Mouse (Mus musculus): ENCODE measurements around the gene Qtrt2. TPM values are rescaled to one million over a fixed set of nuclear protein-coding genes. Genes with fewer than 3 reads are reported as not detected.

Qtrt2 gene
- 17.6 and 18.9 TPM in 2 replicates for polyA plus RNA-seq (2015; fragmentation: Nextera tagmentation; extraction: Ambion mirVana)

DNA sequence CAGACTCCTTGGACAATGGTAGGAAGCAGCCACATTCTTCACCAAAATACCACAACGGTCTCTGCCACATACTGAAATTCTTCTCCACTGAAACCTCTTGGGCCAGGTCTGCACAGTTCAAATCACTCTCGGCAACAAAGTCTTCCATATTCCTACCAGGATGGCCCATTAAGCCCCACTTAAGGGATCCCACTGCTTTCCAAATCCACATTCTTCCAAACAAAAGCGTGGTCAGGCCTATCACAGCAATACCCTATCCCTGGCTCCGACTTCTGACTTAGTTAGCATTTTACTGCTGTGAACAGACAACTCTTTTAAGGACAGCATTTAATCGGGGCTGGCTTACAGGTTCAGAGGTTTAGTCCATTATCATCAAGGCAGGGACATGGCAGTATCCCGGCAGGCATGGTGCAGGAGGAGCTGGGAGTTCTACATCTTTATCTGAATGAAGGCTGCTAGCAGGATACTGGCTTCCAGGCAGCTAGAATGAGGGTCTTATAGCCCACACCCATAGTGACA, at the start of gene Qtrt2:
Gene Qtrt2, minus strand, starts transcription at position 469 of the 519 bp plus-strand sequence.
- Histone ChIP-seq H3K27ac (ENCODE audit: low read depth, low read length) (no peak within 1 kb of the TSS), H3K9ac (ENCODE audit: low read depth, low read length) (no peak within 1 kb of the TSS), H3K9me3 (ENCODE audit: control insufficient read depth, low read length) (no peaks in the 10 kb centered on the region), H3K27me3 (replicated peaks; ENCODE audit: control insufficient read depth, insufficient read depth, low read length) (no peaks in the 10 kb centered on the region), H3K4me1 (ENCODE audit: control insufficient read depth, insufficient read depth, low read depth, low read length) (no peaks in the 10 kb centered on the region), H3K36me3 (ENCODE audit: control insufficient read depth, insufficient read depth, low read length) (no peaks in the 10 kb centered on the region), H3K4me3 (ENCODE audit: low read length) (no peak within 1 kb of the TSS), H3K4me2 (ENCODE audit: low read length) (no peak within 1 kb of the TSS)
- no peak for ATAC-seq
- WGBS, result 79% methylated on average over 6 of the region's 6 CpGs

DNA sequence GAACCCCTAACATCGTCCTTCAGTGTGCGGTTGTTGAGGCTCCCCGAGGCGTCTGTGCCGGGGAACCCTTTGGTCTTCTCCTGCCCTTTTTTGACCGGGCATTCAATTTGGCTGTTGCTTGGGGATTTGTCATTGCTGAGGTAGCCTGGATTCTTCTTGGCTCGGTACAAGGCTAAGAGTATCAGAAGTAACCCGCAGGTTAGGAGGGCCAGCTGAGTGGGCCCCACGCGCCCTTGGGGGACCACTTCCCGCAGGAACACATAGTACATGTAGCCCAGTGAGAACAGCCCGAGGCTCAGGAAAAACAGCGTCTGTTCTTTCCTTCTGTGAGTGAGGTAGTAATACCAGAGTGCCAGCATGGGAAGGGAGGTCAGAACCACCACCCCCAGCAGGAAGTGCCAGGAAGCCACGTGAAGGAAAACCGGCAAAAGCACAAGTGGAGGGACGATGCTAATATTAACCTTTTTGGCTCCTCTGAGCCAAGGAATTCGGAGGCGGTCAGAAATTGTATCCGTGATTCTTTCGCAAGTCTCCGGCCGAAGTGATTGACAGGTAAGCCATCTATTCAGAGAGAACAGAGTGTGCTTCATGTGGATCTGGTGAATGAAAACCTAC, 47.1 kb upstream of the Qtrt2 start:
- ATAC-seq, result no peak
- no peak overlapping the region for H3K27ac ChIP-seq (ENCODE audit: low read depth, low read length)
- H3K9me3 ChIP-seq (ENCODE audit: control insufficient read depth, low read length), result no peaks in the 10 kb centered on the region
- H3K4me2 ChIP-seq (ENCODE audit: low read length), result no peak overlapping the region
- no peak overlapping the region for H3K4me3 ChIP-seq (ENCODE audit: low read length)
- H3K9ac ChIP-seq (ENCODE audit: low read depth, low read length), result no peak overlapping the region
- no peaks in the 10 kb centered on the region for H3K27me3 ChIP-seq (replicated peaks; ENCODE audit: control insufficient read depth, insufficient read depth, low read length)
- H3K36me3 ChIP-seq (ENCODE audit: control insufficient read depth, insufficient read depth, low read length), result peaks cover 7% of the 10 kb centered on the region
- 0 out of 2 replicates have a peak, but pooled peaks cover 3% of the 10 kb centered on the region for H3K4me1 ChIP-seq (ENCODE audit: control insufficient read depth, insufficient read depth, low read depth, low read length)
- 82% methylated on average over 22 of the region's 22 CpGs for WGBS

DNA sequence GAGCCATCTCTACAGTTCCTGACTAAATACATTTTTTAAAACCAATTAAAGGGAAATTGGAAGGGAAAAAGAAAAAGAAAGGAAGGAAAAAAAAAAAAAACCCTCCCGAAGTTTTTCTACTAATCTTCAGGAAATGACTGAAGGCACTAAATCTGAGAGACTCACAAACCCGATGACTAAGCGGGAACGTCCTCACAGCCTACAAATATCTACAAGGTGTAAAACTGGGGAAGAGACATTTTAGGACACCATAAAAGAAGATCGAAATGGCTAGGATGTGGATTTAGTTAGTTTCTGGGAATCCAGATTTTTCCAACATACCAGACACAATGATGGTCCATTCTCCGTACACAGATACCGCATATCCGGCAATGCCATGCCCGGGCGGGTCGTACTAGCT, 46.5 kb upstream of the Qtrt2 start:
- Histone ChIP-seq H3K4me1 (ENCODE audit: control insufficient read depth, insufficient read depth, low read depth, low read length) (no peaks in the 10 kb centered on the region), H3K9ac (ENCODE audit: low read depth, low read length) (no peak overlapping the region), H3K27ac (ENCODE audit: low read depth, low read length) (no peak overlapping the region), H3K27me3 (replicated peaks; ENCODE audit: control insufficient read depth, insufficient read depth, low read length) (no peaks in the 10 kb centered on the region), H3K4me2 (ENCODE audit: low read length) (no peak overlapping the region), H3K36me3 (ENCODE audit: control insufficient read depth, insufficient read depth, low read length) (peaks cover 11% of the 10 kb centered on the region), H3K4me3 (ENCODE audit: low read length) (no peak overlapping the region), H3K9me3 (ENCODE audit: control insufficient read depth, low read length) (no peaks in the 10 kb centered on the region)
- ATAC-seq, result no peak
- 96% methylated on average over 11 of the region's 11 CpGs for WGBS

DNA sequence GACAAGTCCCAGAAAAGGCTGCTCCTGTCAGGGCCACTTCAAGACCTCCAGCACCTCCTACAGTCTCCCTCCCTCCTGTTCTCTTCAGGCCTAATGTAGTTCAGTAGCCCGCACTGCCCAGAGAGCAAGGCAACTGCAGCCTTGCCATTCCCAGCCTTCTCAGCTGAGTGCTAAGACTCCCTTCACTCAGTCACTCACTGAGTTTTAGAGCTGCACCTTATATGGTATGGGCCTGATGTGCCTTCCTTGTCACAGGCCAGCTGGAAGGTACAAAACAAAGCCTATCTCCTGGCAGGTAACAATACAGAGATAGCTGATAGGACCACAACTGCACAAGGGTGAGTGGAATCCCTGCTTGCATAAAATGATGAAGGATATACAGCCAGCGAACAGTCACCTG, 45.8 kb upstream of the Qtrt2 start:
- Histone ChIP-seq H3K27ac (ENCODE audit: low read depth, low read length) (no peak overlapping the region), H3K27me3 (replicated peaks; ENCODE audit: control insufficient read depth, insufficient read depth, low read length) (no peaks in the 10 kb centered on the region), H3K9ac (ENCODE audit: low read depth, low read length) (no peak overlapping the region), H3K4me2 (ENCODE audit: low read length) (no peak overlapping the region), H3K9me3 (ENCODE audit: control insufficient read depth, low read length) (no peaks in the 10 kb centered on the region), H3K36me3 (ENCODE audit: control insufficient read depth, insufficient read depth, low read length) (peaks cover 11% of the 10 kb centered on the region), H3K4me1 (ENCODE audit: control insufficient read depth, insufficient read depth, low read depth, low read length) (no peaks in the 10 kb centered on the region), H3K4me3 (ENCODE audit: low read length) (no peak overlapping the region)
- ATAC-seq, result no peak
- 93% methylated on average over 2 of the region's 2 CpGs for WGBS

DNA sequence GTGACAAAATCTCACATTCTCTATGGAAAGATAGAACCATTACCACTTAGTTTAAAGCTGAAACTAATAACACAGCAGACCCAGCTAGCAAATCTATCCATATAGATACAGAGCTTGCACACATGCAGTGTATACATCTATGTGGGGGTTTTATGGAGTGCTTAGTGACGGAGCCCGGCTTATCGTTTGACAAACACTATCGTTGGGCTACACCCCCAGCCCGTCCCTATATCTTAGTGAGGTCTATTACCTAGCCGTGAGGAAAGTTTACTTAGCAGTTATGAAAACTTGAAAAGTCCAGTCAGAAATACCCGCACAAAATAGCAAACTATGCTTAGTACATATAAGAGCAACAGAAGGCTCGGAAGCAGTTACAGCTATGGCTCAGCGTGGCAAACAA, 45.1 kb upstream of the Qtrt2 start:
- H3K27me3 ChIP-seq (replicated peaks; ENCODE audit: control insufficient read depth, insufficient read depth, low read length), result no peaks in the 10 kb centered on the region
- 93% methylated on average over 9 of the region's 9 CpGs for WGBS

DNA sequence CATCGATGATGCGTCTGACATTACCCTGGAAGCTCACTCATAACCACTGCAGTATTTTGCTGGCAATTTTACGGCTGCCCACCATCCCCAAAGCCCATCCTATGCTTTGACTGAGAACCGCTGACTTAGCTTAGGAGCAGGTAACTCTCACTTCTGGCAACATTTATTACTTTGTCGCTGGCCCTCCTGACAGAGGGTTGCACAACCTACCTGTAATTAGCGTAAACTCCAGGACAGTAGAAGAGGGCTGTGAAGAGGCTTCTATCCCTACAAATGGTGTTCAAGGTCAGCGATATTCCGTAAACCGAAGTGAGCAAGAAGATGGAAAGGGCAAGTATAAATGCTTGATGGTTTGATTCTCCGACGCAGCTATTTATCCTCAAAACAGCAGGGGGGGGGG, 44.6 kb upstream of the Qtrt2 start:
- H3K27ac ChIP-seq (ENCODE audit: low read depth, low read length), result no peak overlapping the region
- no peak overlapping the region for H3K4me3 ChIP-seq (ENCODE audit: low read length)
- no peak overlapping the region for H3K9ac ChIP-seq (ENCODE audit: low read depth, low read length)
- WGBS, result 95% methylated on average over 11 of the region's 11 CpGs
- no peak overlapping the region for H3K4me2 ChIP-seq (ENCODE audit: low read length)
- H3K4me1 ChIP-seq (ENCODE audit: control insufficient read depth, insufficient read depth, low read depth, low read length), result no peaks in the 10 kb centered on the region
- no peaks in the 10 kb centered on the region for H3K27me3 ChIP-seq (replicated peaks; ENCODE audit: control insufficient read depth, insufficient read depth, low read length)
- H3K36me3 ChIP-seq (ENCODE audit: control insufficient read depth, insufficient read depth, low read length), result peaks cover 11% of the 10 kb centered on the region
- no peaks in the 10 kb centered on the region for H3K9me3 ChIP-seq (ENCODE audit: control insufficient read depth, low read length)
- no peak for ATAC-seq

More for the DNA sequence above, 45.1 kb upstream of the Qtrt2 start:
- no peak overlapping the region for H3K4me3 ChIP-seq (ENCODE audit: low read length)
- no peaks in the 10 kb centered on the region for H3K9me3 ChIP-seq (ENCODE audit: control insufficient read depth, low read length)
- H3K36me3 ChIP-seq (ENCODE audit: control insufficient read depth, insufficient read depth, low read length), result peaks cover 11% of the 10 kb centered on the region
- H3K27ac ChIP-seq (ENCODE audit: low read depth, low read length), result no peak overlapping the region
- H3K4me1 ChIP-seq (ENCODE audit: control insufficient read depth, insufficient read depth, low read depth, low read length), result no peaks in the 10 kb centered on the region
- no peak overlapping the region for H3K9ac ChIP-seq (ENCODE audit: low read depth, low read length)
- no peak overlapping the region for H3K4me2 ChIP-seq (ENCODE audit: low read length)
- no peak for ATAC-seq

DNA sequence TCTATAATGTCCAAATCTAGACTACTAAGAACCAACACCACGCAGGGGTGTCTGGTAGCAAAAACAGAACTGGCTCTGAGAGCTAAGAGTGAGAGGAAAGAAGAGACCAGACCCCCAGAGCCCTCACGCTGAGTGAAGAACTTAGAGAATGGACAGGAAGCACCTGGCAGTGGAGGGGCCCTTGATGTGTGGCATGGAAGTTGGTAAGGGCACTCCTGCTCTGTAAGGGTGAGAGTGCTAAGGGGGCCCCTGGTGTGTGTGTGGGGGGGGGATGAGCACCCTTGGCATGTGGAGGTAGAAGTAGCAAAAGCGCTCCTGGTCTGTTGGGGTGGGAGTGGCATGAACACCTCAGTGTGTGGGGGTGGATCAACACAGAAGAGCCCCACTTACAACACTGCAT, 43.8 kb upstream of the Qtrt2 start:
- WGBS, result 93% methylated on average over 3 of the region's 3 CpGs
- Histone ChIP-seq H3K9ac (ENCODE audit: low read depth, low read length) (no peak overlapping the region), H3K4me3 (ENCODE audit: low read length) (no peak overlapping the region), H3K4me2 (ENCODE audit: low read length) (no peak overlapping the region), H3K4me1 (ENCODE audit: control insufficient read depth, insufficient read depth, low read depth, low read length) (no peaks in the 10 kb centered on the region), H3K27ac (ENCODE audit: low read depth, low read length) (no peak overlapping the region), H3K36me3 (ENCODE audit: control insufficient read depth, insufficient read depth, low read length) (peaks cover 11% of the 10 kb centered on the region), H3K9me3 (ENCODE audit: control insufficient read depth, low read length) (no peaks in the 10 kb centered on the region), H3K27me3 (replicated peaks; ENCODE audit: control insufficient read depth, insufficient read depth, low read length) (no peaks in the 10 kb centered on the region)
- ATAC-seq, result no peak

DNA sequence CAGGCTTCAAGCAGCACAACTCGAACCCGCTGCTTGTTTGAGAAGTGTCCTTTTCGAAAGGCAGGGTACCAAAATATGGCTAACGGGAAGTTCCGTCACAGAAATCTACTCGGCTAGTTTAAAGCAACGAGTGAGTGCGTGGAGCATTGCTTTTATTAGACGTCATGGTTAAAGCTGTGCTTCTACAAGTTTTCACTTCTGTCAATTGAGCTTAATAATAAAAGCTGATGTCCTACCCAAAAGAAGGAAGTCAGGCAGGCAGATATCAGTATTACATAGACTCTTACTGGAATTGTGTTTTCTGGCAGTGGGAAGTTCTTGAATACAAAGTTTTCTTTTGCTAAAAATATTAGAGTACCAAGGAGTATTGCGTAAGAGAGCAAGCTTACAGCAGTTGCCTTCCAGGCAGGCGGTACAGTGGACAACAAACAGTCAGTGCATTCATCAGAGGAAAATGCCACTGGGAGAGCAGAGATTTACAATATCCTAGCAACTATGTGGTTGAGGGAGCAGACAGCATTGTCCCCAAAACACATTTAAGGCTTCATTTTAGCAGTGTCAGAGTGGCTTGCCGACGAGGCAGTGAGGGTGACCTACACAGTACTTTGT, 39.3 kb upstream of the Qtrt2 start:
- H3K27ac ChIP-seq (ENCODE audit: low read depth, low read length), result 0 out of 2 replicates have a peak overlapping the region, but pooled peaks have one; percentile 5
- H3K36me3 ChIP-seq (ENCODE audit: control insufficient read depth, insufficient read depth, low read length), result peaks cover 9% of the 10 kb centered on the region
- 66% methylated on average over 13 of the region's 13 CpGs for WGBS
- no peaks in the 10 kb centered on the region for H3K27me3 ChIP-seq (replicated peaks; ENCODE audit: control insufficient read depth, insufficient read depth, low read length)
- ATAC-seq, result peak; percentile 88
- no peaks in the 10 kb centered on the region for H3K9me3 ChIP-seq (ENCODE audit: control insufficient read depth, low read length)
- no peak overlapping the region for H3K9ac ChIP-seq (ENCODE audit: low read depth, low read length)
- H3K4me2 ChIP-seq (ENCODE audit: low read length), result no peak overlapping the region
- peaks cover 3% of the 10 kb centered on the region; the same call in 1 of the 2 replicates for H3K4me1 ChIP-seq (ENCODE audit: control insufficient read depth, insufficient read depth, low read depth, low read length)
- no peak overlapping the region for H3K4me3 ChIP-seq (ENCODE audit: low read length)

DNA sequence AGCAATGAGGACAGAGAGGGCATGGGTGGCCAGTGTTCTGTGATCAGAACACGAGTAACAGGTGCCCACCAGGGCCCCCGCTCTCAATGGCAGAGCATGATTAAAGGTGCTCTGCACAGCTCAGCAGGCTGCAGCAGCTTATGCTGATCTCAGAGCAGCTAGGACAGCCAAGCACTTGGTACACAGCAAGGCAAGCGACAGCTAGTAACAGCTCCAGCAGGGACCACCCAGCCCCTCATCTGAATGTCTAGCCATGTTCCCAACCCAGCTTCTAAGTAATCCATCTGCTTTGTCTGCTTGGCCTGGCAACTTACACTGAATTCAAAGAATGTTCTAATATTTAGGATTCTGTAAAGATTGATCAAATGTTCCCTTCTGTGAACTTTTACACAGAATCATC, 37.2 kb upstream of the Qtrt2 start:
- ATAC-seq, result peak; percentile 47; the same call in 1 of the 2 replicates
- Histone ChIP-seq H3K4me2 (ENCODE audit: low read length) (no peak overlapping the region), H3K9me3 (ENCODE audit: control insufficient read depth, low read length) (no peaks in the 10 kb centered on the region), H3K9ac (ENCODE audit: low read depth, low read length) (no peak overlapping the region), H3K27me3 (replicated peaks; ENCODE audit: control insufficient read depth, insufficient read depth, low read length) (no peaks in the 10 kb centered on the region), H3K27ac (ENCODE audit: low read depth, low read length) (no peak overlapping the region), H3K4me1 (ENCODE audit: control insufficient read depth, insufficient read depth, low read depth, low read length) (peaks cover 3% of the 10 kb centered on the region; the same call in 1 of the 2 replicates), H3K36me3 (ENCODE audit: control insufficient read depth, insufficient read depth, low read length) (peaks cover 5% of the 10 kb centered on the region), H3K4me3 (ENCODE audit: low read length) (no peak overlapping the region)
- WGBS, result 77% methylated on average over 3 of the region's 3 CpGs
